Mouse (Mus musculus) spleen, postnatal 10 days (tissue): ENCODE measurements at regions not wholly inside any gene's neighbourhood (a gene's known extent, or its start where the extent isn't known, plus 50 kb on each side); places are given as distances from the start of the nearest gene placed in this dataset.
"Not testable (repeated sequence)": the region's sequence is repeated elsewhere in the genome, so short reads cannot be mapped to it uniquely, and the experiment has no call there.

Experiments
- DNase-seq, 2 experiments: peaks; one replicate each; pipeline ENCODE4 v3.0.0; 2021 to 2022; ENCODE audit warnings: low spot score in 2 of 2

DNA sequence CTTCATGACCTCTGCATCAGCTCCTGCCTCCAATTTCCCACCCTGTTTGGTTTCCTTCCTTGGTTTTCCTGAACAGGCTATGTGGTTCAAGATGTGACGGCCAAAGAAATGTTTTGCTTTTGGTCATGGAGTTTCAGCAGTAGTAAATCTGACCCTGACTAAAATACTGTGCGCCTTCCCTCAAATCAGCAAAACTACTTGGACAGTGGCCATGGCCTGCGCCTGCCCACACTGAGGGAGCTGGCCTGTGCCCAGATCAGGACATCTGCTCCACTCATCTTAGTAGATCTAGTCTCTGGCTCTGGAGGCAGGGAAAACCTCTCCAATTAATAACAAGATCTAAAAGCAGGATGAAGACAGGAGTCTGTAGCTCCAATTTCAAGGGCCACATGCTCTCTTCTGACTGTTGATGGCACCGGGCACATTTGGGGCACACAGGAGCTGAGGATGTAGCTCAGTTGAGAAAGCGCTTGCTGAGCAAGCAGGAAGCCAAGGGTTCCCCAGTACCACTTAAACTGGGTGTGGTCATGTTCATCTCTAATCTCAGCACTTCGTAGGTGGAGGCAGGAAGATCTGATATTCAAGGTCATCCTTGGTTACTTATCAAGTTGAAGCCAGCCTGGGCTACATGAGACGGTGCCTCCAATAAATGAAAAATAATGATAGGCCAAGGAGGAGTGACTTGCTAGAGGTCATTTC, 96.6 kb upstream of the Mrps10 start:
- DNase-seq, result no peak

DNA sequence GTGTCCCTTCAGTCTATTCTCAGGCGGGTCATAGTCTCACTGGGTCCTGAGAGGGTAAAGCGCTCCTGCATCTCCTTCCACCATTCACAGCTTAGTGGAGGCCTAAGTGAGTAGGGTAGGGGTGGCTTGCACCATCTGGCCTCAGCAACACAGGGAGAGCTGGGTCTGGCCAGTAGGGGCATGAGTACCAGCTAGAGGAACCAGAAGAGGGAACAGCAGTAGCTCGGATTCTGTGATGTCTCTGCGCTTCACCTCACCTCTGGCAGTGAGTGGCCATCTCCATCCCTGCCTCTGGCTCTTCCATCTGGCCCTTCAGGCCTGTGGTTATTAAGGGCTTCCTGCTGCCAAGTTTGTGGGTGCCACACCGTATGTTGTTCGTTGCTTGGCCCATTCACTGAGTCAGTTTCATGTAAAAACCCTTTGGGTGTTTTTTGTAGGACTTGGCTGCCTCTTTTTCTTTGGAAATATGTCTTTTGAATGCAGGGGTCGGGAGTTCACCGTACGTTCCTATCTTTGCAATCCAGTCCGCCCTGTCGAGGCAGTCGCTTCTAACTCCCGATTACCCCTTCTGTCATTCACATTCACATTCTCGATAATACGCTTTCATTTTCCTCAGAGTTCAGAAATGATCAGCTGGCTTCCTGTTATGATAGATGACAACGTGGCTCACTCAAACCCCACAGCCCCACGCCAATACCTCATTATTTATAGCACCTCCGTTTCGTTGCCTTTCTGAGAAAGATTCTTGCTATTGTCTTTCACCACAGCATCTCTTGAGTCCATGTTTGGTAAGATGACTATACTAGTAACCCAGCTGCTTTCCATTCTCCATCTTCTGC, 99.4 kb upstream of the Mrps10 start:
- DNase-seq, result no peak

DNA sequence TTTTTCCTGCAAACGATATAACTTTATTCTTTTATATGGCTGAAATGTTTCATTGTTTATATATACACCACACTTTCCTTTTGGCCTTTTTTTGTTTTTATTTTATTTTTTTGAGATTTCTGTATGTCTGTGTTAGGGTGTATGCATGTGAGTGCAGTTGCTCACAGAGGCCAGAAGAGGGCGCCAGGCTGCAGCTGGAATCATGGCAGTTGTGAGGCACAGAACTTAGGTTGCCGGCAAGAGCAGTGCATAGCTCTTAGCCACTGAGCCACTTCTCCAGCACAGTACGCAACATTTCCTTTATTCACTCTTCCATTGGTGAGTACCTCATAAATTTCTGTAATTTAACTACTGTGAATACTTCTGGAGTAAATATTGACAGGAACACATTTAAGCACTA, 100.8 kb upstream of the Mrps10 start:
- DNase-seq, result no peak

DNA sequence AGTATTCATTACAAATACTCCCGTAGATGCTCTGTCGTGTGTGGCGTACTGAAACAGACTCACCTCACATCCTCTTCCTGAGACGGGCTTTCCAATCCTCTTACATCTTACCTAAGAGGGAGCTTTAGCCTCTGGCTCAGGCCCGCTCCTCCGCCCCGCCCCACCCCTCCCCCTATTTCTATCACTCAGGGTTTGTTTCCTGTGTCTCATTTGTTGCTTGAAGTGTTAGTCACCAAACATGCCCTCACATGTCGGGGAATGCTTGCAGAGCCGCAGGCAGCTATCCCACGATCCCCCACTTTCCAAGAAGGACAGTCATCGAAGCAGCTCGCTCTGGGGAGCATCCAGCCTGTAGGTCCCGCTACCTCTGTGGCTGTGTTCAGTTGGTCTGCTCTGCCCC, 101.6 kb upstream of the Mrps10 start:
- no peak for DNase-seq

DNA sequence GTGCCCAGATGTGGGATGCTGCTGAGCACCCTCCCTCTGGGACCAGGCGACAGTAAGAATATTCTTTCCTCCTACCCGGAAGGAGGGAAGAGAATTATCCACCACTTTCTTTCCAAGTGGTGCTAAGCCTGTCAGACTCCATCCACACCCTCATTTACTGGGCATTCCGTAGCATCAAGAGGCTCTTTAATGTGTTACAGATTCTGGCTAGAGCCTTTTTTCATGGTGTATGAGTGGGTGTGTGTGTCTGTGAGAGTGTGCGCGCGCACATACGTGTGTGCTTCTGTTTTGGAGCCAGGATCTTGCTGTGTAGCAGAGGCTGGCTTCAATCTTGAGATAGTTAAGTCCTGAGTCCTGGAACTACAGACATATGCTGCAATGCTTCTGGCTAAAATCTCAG, 102.4 kb upstream of the Mrps10 start:
- no peak for DNase-seq

DNA sequence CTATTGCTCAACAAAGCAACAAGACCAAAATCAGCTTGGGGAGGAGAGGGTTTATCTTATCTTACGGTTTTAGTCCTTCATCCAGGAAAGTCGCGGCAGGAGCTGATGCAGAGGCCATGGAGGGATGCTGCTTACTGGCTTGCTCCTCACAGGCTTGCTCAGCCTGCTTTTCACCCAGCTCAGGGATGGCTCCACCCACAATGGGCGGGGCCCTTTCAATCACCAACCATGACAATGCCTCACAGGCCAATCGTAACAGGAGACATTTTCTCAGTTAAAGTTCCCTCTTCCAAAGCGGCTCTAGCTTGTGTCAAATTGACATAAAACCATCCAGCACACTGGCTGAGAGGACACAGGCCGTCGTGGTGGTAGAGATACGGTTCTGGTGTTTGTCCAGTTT, 105.7 kb upstream of the Mrps10 start:
- no peak for DNase-seq

DNA sequence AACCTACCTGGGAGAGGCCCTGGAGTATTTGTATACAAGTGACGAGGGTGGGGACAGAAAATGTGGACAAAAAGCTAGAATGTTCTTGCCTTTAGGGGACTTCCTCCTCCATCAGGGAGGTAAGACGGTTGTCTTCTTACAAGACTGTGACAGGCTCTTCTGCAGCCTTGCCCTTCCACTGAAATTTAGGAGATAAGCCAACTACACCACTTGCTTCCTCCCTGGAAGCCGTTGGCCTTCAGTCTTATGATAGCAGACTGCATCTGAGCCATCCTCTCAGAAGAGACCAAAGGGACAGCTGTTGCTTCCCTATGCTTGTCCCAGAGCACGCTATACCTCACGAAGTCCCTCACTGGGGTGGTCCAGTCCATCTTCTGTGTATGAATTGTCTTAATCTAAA, 106.5 kb upstream of the Mrps10 start:
- no peak for DNase-seq

DNA sequence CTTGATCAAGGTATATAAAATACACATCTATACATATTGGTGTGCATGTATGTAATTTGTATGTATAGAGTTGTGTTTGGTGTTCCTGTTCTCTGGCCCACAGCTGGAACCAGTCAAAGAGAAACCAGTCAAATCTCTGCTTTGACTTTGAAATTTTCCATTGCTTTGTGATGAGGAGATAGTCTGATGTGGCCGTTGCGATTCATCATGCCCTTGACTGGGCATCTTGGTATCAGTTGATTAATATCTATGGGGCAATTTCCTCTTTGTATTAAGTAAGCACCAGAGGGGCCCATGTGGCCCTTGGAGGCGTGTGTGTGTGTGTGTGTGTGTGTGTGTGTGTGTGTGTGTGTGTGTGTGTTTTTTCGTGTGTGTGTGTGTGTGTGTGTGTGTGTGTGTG, 107.7 kb upstream of the Mrps10 start:
- DNase-seq, result no peak

DNA sequence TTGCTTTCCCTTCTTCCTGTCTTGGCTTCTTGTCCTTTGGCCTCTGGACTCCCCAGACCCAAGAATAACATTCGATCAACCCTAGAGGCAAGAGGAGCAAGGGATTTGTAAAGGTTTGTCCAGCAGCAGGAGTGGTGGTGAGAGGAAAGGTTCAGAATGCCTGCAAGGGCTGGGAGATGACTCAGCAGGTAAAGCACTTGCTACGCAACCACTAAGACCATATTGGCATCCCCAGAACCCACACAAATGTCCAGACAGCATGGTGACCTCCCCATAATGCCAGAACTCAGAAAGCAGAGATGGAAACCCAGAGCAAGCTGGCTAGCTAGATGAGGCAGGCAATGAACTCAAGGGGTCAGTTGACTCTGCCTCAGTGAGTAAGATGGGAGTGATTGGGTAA, 110.4 kb upstream of the Mrps10 start:
- DNase-seq, result no peak

DNA sequence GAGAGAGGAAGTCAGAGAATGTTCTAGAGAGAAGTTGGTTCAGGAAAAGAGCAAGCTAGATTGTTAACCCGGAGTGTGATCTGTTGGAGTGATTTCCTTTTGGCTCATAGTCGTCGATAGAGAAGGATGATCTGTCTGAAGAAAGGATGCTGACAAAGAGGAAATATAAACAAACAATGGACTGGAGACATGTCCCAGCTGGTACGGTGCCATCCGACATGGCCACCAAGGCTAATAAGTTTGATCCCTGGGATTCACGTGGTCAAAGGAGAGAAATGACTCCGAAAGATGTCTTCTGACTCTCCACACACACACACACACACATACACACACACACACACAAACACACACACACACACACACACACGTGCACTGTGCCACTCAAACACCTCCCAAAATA, 113.5 kb upstream of the Mrps10 start:
- no peak for DNase-seq

DNA sequence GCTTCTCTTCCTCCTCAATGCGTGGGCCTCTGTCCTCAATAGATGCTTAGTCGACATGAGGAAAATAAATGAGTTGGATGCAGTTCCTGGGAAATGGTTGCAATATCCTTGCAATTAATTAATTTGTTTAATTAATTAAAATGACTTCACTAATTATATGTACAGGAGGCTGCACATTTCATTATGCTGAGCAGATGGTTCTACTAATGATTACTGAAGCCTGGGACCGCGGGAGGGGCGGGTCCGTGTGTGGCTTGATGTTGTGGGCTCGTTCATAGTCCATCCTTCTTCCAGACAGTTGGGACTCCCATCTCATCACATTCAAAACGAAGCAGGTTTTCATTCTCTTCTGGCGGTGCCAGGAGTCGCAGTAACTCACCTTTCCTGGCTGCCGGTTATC, 114.7 kb upstream of the Mrps10 start:
- no peak for DNase-seq

DNA sequence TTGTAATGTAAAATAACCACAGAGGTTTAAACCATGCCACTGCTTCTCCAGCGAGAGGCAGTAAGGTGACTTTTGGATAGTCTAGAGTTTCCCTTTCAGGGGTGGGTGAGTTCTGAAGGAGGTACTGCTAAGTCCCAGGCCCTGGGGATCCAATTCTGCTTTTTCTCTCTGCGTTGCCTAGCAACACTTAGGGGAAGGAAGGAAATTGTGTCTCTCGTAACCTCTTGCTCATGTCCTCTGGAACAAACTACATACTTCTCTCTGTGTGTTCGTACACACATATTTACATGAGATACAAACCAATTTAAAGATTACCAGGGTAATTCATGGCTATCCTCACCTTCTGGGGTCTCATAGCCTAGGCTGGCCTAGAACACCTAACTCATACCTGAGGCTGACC, 118.7 kb upstream of the Mrps10 start:
- no peak for DNase-seq

DNA sequence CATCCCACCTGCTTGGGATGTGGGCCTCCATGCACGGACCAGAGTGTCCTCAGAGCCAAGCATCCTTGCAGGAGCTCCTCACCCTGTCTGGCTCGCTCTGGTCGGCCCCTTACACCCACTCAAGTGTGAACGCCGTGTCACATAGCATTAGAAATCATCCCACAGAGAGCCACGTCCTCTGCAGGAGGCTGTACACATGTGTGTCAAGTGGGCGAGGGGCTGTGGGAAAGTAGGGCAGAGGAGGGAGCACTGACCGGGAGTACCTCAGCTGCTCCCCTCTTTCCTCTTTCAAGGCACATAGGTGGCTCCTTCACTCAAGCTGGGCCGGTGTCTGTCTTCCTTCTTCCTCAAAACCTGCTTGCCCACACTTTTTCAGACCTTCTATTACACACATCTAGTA, 119.5 kb upstream of the Mrps10 start:
- no peak for DNase-seq

DNA sequence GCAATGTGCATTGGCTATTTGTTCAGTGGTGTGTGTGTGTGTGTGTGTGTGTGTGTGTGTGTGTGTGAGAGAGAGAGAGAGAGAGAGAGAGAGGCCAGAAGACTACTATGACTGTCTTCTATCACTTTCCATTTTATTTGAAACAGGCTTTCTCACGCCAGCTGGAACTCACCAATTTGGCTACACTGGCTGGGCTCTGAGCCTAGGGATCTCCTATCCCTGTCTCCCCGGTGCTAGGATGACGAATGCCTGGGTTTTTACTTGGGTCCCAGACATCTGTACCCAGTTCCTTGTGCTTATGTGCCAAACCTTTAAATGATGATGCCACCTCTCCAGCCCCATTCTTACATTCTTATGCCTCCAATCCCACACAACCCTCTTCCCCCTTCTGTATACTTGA, 120.6 kb upstream of the Mrps10 start:
- DNase-seq, result no peak

DNA sequence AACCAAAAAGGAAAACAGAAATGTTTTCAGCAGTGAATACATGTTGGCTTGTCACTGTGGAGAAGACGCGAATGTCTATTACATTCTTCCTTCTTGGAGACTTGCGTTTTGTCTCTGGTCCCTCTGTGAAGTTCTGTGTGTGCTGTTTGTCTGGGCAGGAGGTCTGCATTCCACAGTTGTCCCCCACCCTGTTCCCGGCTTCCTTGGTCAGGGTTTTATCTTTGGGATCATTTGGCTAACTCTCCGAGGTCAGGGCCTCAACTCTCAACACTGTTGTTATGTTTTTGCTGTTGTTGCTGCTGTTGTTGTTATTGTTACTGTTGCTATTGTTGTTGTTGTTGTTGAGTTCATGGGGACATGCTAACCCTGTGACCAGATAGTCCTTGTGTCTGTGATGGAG, 121.2 kb upstream of the Mrps10 start:
- DNase-seq, result no peak

DNA sequence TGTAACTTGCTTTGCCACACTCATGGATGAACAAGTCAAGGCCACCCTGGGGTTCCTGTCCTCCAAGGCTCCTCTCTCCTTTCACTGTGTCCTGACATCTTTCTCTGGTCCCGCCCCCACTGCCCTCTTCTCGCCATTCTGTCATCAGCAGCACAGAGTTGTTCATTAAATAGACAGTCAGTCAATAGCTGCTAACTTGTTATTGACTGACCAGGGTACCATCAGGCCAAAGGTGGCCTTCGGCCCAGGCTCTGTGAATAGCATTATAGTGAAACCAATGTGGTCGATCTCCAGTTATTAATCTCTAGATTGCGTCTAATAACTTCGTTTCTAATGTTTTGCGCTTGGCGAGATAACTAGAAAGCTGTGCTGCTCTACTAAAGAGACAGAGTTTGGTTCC, 122.1 kb upstream of the Mrps10 start:
- DNase-seq, result no peak

DNA sequence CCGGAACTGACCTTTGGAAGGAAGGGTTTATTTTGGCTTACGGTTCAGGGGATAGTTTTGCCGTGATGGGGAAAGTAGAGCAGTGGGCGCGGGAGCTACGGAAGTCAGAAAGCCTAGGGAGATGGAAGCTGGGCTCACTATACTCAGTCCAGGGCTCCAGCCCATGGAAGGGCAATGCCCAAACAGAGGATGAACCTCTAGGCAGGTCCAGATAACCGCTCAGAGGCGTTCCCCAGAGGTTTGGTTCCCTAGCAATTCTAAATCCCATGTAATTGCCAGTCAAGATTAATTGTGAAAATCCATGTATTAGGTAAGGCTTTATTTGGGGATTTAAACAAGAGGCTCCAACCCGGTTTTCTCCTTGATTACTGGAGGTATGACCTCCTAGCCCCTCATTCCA, 123.1 kb upstream of the Mrps10 start:
- DNase-seq, result no peak

DNA sequence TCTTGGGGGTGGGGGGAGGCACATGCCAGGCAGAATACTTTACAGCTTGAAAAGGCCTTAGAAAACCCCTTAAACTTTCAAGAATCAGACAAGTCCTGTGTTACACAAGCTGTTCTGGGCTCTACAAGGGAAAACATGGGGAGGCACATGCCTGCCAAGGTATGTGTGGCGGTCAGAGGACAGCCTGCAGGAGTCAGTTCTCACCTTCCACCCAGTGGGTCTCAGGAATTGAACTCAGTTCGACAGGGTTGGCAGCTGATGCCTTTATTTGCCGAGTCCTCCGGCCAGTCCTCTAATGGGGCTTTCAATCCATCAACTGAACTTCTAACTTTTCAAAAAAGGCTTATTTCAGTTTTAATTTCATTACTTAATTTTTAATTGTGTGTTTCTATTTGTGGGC, 129.6 kb upstream of the Mrps10 start:
- DNase-seq, result no peak

DNA sequence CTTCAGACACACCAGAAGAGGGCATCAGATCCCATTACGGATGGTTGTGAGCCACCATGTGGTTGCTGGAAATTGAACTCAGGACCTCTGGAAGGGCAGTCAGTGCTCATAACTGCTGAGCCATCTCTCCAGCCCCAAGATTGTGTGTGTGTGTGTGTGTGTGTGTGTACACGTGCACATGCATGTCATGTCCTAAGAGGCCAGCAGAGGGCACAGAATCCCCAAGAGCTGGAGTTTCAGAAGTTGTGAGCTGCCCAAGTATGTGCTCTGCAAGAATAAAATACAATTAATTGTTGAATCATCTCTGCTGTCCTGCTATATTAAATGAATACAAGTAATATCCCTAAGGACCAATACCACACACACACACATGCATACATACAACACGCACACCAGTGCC, 130.8 kb upstream of the Mrps10 start:
- DNase-seq, result not testable (repeated sequence)

DNA sequence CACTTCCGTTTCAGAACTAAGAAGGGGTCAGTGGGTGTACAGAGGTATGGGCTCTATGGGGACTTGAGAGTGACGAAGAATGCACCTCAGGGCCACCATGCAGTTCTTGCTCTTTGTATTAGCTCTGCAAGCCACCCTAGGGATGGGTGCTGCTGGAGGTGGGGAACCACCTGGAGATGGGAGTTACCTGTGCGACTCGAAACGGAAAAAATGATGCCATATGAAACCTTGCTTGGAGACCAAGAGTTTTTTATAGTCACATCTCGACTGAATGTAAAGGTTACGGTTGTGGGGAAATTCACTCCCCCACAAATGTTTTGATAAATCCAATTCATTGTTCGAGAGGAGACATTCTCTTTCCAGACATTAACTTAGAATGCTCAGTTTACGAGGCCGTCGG, 134.3 kb upstream of the Mrps10 start:
- no peak for DNase-seq

DNA sequence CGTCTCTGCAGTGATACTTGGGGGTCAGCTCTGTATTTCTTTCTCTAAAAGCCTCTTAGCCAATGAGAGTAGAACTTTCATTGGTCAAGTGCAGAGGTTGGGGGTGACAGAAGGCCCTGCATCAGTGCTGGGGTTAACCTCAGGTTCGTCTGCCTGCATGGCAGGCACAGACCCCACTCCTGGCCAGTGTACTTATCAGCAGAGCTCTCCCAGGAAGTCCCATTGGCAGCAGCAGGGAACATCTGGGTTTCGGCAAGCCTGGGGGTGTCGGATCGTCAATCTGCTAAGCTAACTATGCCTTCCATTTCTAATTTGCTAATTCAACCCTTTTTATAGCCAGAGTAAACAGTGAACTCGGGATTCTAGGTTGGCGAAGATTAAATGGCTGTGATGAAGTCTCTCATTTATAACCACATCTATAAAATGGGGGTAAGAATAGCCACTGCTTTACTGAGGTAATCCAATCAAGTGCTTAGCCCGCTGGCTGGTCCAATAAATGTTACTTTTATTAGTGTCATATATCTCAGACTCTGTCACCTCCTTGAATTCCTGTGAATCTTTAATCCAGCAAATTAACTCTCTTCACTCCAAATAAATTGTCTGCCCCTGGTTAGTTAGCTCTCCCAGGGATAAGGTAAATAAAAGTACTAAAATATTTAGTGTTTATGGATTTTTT, 135.5 kb upstream of the Mrps10 start:
- no peak for DNase-seq

DNA sequence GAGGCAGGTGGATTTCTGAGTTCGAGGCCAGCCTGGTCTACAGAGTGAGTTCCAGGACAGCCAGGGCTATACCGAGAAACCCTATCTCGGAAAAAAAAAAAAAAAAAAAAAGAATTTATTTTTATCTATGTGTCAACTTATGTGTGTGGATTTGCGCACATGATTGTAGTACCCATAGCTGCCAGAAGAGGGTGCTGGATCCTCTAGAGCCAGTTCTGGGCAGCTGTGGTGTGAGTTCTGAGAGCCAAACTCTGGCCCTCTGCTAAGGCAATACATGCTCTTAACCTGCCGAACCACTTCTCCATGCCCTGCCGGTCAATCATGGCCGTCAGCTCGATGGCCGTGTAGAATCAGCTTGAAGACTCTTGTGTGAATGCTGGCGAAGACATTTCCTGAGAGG, 138.0 kb upstream of the Mrps10 start:
- DNase-seq, result peak in 1 of 2 experiments; percentile 36

DNA sequence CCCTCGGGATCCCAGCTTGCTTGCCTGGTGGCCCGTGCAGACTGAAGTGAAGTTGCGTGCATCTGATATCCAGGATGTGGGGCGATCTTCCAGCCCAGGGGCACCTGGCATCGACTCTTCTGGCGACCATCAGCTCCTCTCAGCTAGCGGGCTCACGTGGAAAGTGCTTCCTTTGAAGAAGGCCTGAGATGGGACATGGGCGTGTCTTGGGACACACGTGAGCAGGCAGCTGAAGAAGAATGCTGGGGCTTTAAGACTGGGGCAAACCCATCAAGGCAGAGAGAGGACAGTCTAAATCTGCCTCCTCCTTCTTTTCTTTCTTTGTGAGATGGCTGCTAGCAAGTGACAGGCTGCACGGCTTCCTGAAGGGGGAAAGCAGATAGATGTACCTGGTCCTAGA, 142.3 kb upstream of the Mrps10 start:
- no peak for DNase-seq
